Mouse (Mus musculus) leukemia stem cell, adult 10-12 weeks (primary cell): Measurements from ENCODE around the gene Smc1a. TPM values are rescaled to one million over a fixed set of nuclear protein-coding genes. Genes with fewer than 3 reads are reported as not detected.

Experiments
- polyA plus RNA-seq: library from polyadenylated mRNA; stranded (reverse); fragments of >175 nt; gene quantifications from 2 replicates; pipeline ENCODE4 v1.2.3, GENCODE M21; 2012; ENCODE audit warnings: low replicate concordance

Gene Smc1a
- 8.4 and 9.0 TPM in 2 replicates for polyA plus RNA-seq

GRCm38 (mm10) chrX:152016151-152017145 is at the start of gene Smc1a, which contains the start of gene Ribc1:
Gene Smc1a (plus strand): TSS chrX:152016428.
Gene Ribc1 (minus strand): TSS chrX:152016295.

GRCm38 (mm10) chrX:152001737-152002710 is 14.2 kb upstream of the Smc1a start, which contains the start of gene Hsd17b10:
Gene Hsd17b10 (plus strand): TSS chrX:152001845.

Other genes starting within 250 kb of the Smc1a start
- 15.2 and 33.4 TPM in 2 replicates for gene Huwe1, start 215.6 kb upstream of the Smc1a start, polyA plus RNA-seq
- gene Hsd17b10, start 14.6 kb upstream of the Smc1a start, polyA plus RNA-seq: 9.1 and 15.0 TPM in 2 replicates
- 0.11 and 0.42 TPM in 2 replicates for gene Ribc1, start 133 bp upstream of the Smc1a start, polyA plus RNA-seq
- 5.1 and 9.8 TPM in 2 replicates for gene Iqsec2, start 127.8 kb downstream of the Smc1a start, polyA plus RNA-seq
- 64.1 and 80.7 TPM in 2 replicates for gene Kdm5c, start 216.6 kb downstream of the Smc1a start, polyA plus RNA-seq